Mouse (Mus musculus) thymus, postnatal 10 days (tissue): ENCODE data around the gene Bglap2.

Source experiments
- DNase-seq, 2 experiments: peaks; one replicate each; pipeline ENCODE4 v3.0.0; 2021; ENCODE audit warnings: low spot score in 2 of 2

Gene Bglap2

DNA sequence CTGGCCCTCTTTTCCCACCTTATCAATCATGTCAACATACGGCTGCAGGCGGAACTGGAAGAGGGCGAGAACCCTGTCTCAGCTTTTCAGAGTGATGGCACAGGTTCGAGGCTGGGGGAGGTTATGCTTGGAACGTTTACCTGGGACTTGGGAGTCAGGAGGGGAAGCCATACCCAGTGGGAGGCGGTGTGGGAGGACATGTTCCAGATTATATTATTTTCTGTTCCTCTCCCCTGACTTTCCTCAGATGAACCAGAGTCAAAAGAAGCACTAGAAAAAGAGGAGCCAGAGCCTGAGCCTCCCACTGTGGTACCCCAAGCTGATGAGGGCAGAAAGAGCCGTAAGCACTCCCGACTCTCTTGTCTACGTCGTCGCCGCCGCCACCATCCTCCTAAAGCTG, 27.8 kb downstream of the Bglap2 start:
- DNase-seq: no peak

- no peak for DNase-seq
Observed at GRCm38 (mm10) chr3:88339006-88339405, 39.5 kb downstream of the Bglap2 start.

GRCm38 (mm10) chr3:88338316-88338715, 40.2 kb downstream of the Bglap2 start:
- no peak for DNase-seq

GRCm38 (mm10) chr3:88337367-88338020, 41.0 kb downstream of the Bglap2 start:
- no peak for DNase-seq

- peak; percentile 95 to 97 for DNase-seq
Observed at GRCm38 (mm10) chr3:88336058-88337013, 42.2 kb downstream of the Bglap2 start, which contains the start of the genes Tmem79 and Smg5. Gene Tmem79, minus strand, starts transcription at chr3:88336148. Gene Smg5, plus strand, starts transcription at chr3:88336260.

DNA sequence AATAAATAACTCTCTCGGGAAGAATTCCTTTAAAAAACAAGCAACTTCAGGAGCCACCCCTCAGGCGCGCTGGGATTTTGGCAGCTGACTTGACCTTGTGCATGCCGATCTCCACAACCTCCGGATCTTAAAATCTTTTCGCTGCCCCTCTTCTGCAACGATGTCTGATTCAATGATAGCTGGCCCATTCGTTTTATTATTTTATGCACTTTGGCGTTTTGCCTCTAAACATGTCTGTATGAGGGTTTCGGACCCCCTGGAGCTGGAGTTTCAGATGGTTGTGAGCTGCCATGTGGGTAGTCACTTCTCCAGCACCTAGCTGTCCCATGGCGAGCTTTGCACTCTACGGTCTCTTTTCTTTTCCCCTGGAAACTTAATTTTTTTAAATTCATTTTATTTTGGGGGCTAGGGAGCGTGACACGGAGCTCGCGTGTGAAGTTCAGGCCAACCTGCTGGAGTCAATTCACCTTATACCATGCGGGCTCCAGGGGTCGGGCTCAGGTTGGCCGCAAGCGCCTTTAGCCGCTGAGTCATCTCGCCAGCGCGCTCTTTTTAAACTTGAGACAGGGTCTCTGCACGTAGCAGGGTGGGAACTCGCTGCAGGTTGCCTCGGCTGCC, 43.0 kb downstream of the Bglap2 start:
- DNase-seq: no peak

DNA sequence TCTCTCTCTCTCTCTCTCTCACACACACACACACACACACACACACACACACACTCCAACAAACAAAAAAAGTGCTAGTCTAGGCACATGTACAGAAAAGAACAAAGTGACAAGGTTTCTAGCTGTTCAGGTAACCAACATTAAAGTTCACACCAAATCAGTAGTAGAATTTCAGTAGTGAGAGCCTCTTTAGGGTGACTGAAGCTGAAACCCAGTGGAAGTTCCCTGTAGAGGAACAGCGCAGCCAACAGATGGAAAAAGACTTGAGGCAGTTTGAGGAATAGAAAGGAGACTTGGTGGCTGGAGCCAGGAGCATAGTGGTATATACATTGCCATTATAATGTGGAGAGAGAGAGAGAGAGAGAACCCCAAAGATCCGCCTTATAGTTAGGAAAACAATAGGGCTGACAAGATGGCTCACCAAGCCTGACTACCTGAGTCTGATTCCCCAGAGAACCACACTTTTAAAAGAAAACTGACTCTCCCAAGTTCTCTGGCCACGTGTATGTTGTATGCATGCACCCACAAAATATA, 43.5 kb downstream of the Bglap2 start:
- no peak for DNase-seq

- DNase-seq: no peak
Observed at GRCm38 (mm10) chr3:88334029-88334658, 44.4 kb downstream of the Bglap2 start.

- DNase-seq: peak in 1 of 2 experiments; percentile 73
Observed at GRCm38 (mm10) chr3:88331282-88331681, 47.2 kb downstream of the Bglap2 start.

DNA sequence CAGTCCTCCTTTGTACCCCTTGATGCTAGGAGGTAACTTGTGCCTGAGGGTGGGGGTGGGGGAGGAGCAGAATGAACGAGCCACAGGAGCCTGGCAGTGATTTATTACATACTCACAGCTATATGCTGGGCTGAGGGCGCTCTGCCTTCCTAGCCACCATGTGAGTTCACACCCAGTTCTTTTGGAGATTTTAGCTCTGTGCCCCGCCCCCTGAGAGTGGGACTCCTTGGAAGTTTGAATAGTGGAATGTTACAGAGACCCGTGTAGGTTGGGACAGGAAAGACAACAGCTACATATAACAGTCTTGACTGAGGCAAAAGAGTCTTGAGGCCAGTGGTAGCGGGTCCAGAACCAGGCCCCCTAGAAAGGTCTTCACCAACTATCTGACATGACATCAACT, 49.5 kb downstream of the Bglap2 start:
- DNase-seq: no peak
